Mouse (Mus musculus) C2C12 (cell line): ENCODE results near the gene Gucy1b2. TPM values are rescaled to one million over a fixed set of nuclear protein-coding genes. Genes with fewer than 3 reads are reported as not detected.

ENCODE experiments used
- H3K27me3 ChIP-seq: one replicate; pipeline ENCODE4 v1.6.1; 2011; ENCODE audit not compliant: control insufficient read depth, insufficient read depth, insufficient read length
- H3K36me3 ChIP-seq: one replicate; pipeline ENCODE4 v1.6.1; 2011; ENCODE audit not compliant: control insufficient read depth, insufficient read depth
- H3K4me3 ChIP-seq: one replicate; pipeline ENCODE4 v1.5.1; 2011; ENCODE audit warnings: mild to moderate bottlenecking, control low read depth; ENCODE audit not compliant: poor library complexity, insufficient read depth, severe bottlenecking
- H3K79me2 ChIP-seq: one replicate; pipeline ENCODE4 v1.6.1; 2011; ENCODE audit not compliant: control insufficient read depth, insufficient read depth
- H3K79me3 ChIP-seq: one replicate; pipeline ENCODE4 v1.6.1; 2011; ENCODE audit warnings: low read depth, control low read depth
- H3ac ChIP-seq: one replicate; pipeline ENCODE3; 2011; ENCODE audit warnings: low read depth; ENCODE audit not compliant: control insufficient read depth, insufficient read length
- CEBPB ChIP-seq: IDR thresholded peaks from one replicate; pipeline ENCODE4 v1.6.1; 2011; ENCODE audit warnings: low read depth, mild to moderate bottlenecking, control low read depth, moderate library complexity
- CTCF ChIP-seq: IDR thresholded peaks from one replicate; pipeline ENCODE4 v1.5.1; 2011; ENCODE audit not compliant: control insufficient read depth, insufficient read depth, insufficient read length
- FOSL1 ChIP-seq: IDR thresholded peaks from one replicate; pipeline ENCODE4 v1.8.0; 2011; ENCODE audit warnings: mild to moderate bottlenecking, low read length; ENCODE audit not compliant: poor library complexity, insufficient read depth, severe bottlenecking
- MAX ChIP-seq: IDR thresholded peaks from one replicate; pipeline ENCODE4 v1.6.1; 2011; ENCODE audit warnings: mild to moderate bottlenecking, control low read depth
- MYOD1 ChIP-seq: IDR thresholded peaks from one replicate; pipeline ENCODE4 v1.6.1; 2011; ENCODE audit warnings: low read depth; ENCODE audit not compliant: control insufficient read depth, insufficient read length
- MYOG ChIP-seq: IDR thresholded peaks from one replicate; pipeline ENCODE4 v1.6.1; 2011; ENCODE audit not compliant: control insufficient read depth, insufficient read length; ENCODE audit errors: extremely low read depth
- USF1 ChIP-seq: IDR thresholded peaks from one replicate; pipeline ENCODE4 v1.6.1; 2011; ENCODE audit warnings: low read depth, mild to moderate bottlenecking, control low read depth, moderate library complexity
- polyA plus RNA-seq: library from polyadenylated mRNA; unstranded; fragments of >200 nt; fragmentation: generic; extraction: Trizol; gene quantifications from one replicate; pipeline ENCODE4 v1.2.1, GENCODE M21; 2012; ENCODE audit warnings: missing spikeins

The Gucy1b2 gene
- polyA plus RNA-seq, 1 experiment = not detected

DNA sequence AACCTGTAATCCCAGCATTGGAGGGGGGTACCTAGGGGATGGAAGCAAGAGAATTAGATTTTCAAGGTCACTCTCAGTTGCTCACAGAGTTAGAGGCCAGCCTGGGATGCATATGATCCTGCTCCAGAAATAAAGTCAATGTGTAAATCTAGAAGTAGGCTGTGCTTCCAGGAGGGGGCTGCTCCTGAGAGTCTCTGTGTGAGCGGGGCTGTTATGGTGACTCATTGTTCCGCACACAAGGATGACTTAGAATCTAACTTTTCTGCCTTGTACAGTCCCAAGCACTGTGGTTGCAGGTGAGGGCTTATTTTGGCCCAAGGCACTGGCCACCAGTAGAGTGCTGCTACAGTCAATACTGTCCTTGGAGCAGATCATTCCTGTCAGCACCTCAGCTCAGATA lies 76.7 kb downstream of the Gucy1b2 start:
- H3K27me3 ChIP-seq = no peaks in the 10 kb centered on the region
- H3K4me3 ChIP-seq = no peak overlapping the region
- no peaks in the 10 kb centered on the region for H3K79me2 ChIP-seq
- H3ac ChIP-seq = no peak overlapping the region
- no peaks in the 10 kb centered on the region for H3K79me3 ChIP-seq
- H3K36me3 ChIP-seq = peaks cover 8% of the 10 kb centered on the region
- TF ChIP-seq USF1 (no peak), CTCF (no peak), CEBPB (no peak), MYOG (no peak), MAX (no peak), MYOD1 (no peak), FOSL1 (no peak)

DNA sequence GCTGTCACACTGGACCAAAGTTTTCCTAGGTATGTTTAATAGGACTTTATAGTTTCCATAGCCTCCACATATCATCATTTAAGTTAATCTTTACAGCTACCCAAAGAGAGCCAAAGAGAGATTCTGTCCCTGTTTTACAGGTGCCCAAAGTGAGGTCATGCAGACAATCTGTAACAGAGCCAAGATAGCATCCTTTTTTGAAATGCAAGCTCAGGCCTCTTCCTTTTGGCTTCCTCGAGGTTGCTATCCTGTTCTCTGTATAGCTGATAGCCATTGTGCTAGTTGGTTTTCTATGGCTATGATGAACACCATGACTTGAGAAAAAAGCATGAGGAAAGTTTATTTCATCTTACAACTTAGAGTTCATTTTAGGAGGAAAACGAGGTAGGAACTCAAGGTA lies 80.0 kb downstream of the Gucy1b2 start:
- peaks cover 8% of the 10 kb centered on the region for H3K36me3 ChIP-seq
- H3K4me3 ChIP-seq = no peak overlapping the region
- no peaks in the 10 kb centered on the region for H3K27me3 ChIP-seq
- TF ChIP-seq CTCF (no peak), MYOG (no peak), FOSL1 (no peak), MAX (no peak), USF1 (no peak), MYOD1 (no peak), CEBPB (no peak)
- H3K79me2 ChIP-seq = no peaks in the 10 kb centered on the region
- H3ac ChIP-seq = no peak overlapping the region
- H3K79me3 ChIP-seq = no peaks in the 10 kb centered on the region

GRCm38 (mm10) chr14:62375694-62376093 lies 80.4 kb downstream of the Gucy1b2 start:
- peaks cover 8% of the 10 kb centered on the region for H3K36me3 ChIP-seq
- no peak overlapping the region for H3ac ChIP-seq
- no peaks in the 10 kb centered on the region for H3K79me2 ChIP-seq
- no peaks in the 10 kb centered on the region for H3K79me3 ChIP-seq
- H3K4me3 ChIP-seq = no peak overlapping the region
- no peak for TF ChIP-seq MYOD1
- TF ChIP-seq MYOG = no peak
- no peak for TF ChIP-seq CEBPB
- no peak for TF ChIP-seq FOSL1
- no peak for TF ChIP-seq MAX
- TF ChIP-seq CTCF = no peak
- no peak for TF ChIP-seq USF1
- no peaks in the 10 kb centered on the region for H3K27me3 ChIP-seq

GRCm38 (mm10) chr14:62374001-62374400 lies 82.1 kb downstream of the Gucy1b2 start:
- Histone ChIP-seq H3K79me3 (no peaks in the 10 kb centered on the region), H3ac (no peak overlapping the region), H3K4me3 (no peak overlapping the region), H3K79me2 (no peaks in the 10 kb centered on the region), H3K36me3 (peaks cover 17% of the 10 kb centered on the region), H3K27me3 (no peaks in the 10 kb centered on the region)
- TF ChIP-seq CTCF (no peak), MYOD1 (no peak), FOSL1 (no peak), MAX (no peak), USF1 (no peak), MYOG (no peak), CEBPB (no peak)

DNA sequence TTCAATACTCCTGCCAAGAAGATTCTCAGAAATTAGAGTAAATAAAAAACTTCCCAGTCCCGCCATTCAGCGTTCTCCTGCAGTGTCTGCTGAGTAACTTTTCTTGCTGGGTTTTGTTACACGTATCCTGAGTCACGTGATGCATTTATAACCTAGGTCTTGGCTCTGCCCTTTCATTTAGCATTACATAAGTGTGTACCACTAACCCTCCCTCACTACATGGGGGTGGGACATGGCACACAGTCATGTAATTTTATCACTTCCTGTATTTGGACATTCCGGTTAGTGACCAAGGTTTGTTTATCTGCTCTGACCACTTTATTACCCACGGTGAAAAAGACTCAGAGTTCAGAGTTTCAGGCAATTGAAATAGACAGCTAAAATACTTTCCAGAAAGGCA lies 85.3 kb downstream of the Gucy1b2 start:
- Histone ChIP-seq H3K27me3 (no peaks in the 10 kb centered on the region), H3K79me3 (no peaks in the 10 kb centered on the region), H3K4me3 (no peak overlapping the region), H3ac (no peak overlapping the region), H3K79me2 (no peaks in the 10 kb centered on the region), H3K36me3 (peaks cover 21% of the 10 kb centered on the region)
- peak; percentile 87 for TF ChIP-seq USF1
- TF ChIP-seq CTCF = no peak
- no peak for TF ChIP-seq MYOG

DNA sequence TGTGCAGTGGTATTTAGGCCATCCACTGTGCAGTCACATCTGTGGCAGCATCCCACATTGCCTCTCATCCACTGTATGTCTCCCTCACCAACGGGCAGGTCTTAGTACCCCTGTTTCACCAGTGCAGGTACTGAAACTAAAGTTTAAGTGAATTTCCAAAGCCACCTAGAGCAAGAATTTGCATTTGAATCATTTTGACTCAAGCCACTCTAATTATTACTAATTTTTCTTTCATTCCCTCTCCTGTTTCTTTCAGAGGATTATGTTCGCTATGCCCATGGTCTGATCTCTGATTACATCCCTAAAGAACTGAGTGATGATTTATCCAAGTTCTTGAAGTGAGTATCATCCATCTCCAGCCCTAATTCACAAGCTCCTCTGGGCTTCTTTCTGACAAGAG lies 92.3 kb downstream of the Gucy1b2 start:
- TF ChIP-seq CTCF = no peak
- no peak for TF ChIP-seq USF1
- TF ChIP-seq MYOG = no peak
- no peak for TF ChIP-seq MAX
- no peak for TF ChIP-seq CEBPB
- no peak for TF ChIP-seq FOSL1
- TF ChIP-seq MYOD1 = no peak
- H3K79me2 ChIP-seq = no peaks in the 10 kb centered on the region
- no peaks in the 10 kb centered on the region for H3K79me3 ChIP-seq
- H3K36me3 ChIP-seq = peaks cover 20% of the 10 kb centered on the region
- H3K4me3 ChIP-seq = no peak overlapping the region
- H3ac ChIP-seq = no peak overlapping the region
- no peaks in the 10 kb centered on the region for H3K27me3 ChIP-seq
